Mouse (Mus musculus) kidney, embryonic 16.5 days (tissue): ENCODE measurements at regions not wholly inside any gene's neighbourhood (a gene's known extent, or its start where the extent isn't known, plus 50 kb on each side); places are given as distances from the start of the nearest gene placed in this dataset.

Experiments used
- ATAC-seq: fragments of 200-750 bp; cut with Nextera tagmentation; 2 replicates; pipeline ENCODE4 v1.8.0; 2017; ENCODE audit warnings: moderate TSS enrichment; ENCODE audit not compliant: low FRiP score, low TSS enrichment
- H3K27ac ChIP-seq: fragments of 300-500 bp; sonication (generic); 2 replicates; pipeline ENCODE4 v1.5.1; 2014; ENCODE audit warnings: low read length
- H3K27me3 ChIP-seq: fragments of 300-500 bp; sonication (generic); 2 replicates; pipeline ENCODE4 v1.6.1; 2014; ENCODE audit warnings: low read length, control low read depth, mixed read lengths; ENCODE audit not compliant: insufficient read depth
- H3K36me3 ChIP-seq: fragments of 300-500 bp; sonication (generic); 2 replicates; pipeline ENCODE4 v1.6.1; 2014; ENCODE audit warnings: low read length, control low read depth, mixed read lengths; ENCODE audit not compliant: insufficient read depth
- H3K4me1 ChIP-seq: fragments of 300-500 bp; sonication (generic); 2 replicates; pipeline ENCODE4 v1.6.1; 2014; ENCODE audit warnings: low read length, control low read depth, mixed read lengths; ENCODE audit not compliant: insufficient read depth
- H3K4me2 ChIP-seq: fragments of 300-500 bp; sonication (generic); replicated peaks from 2 replicates; pipeline ENCODE4 v1.6.1; 2014; ENCODE audit warnings: low read depth, low read length
- H3K4me3 ChIP-seq: fragments of 300-500 bp; sonication (generic); 2 replicates; pipeline ENCODE4 v1.5.1; 2014; ENCODE audit warnings: mild to moderate bottlenecking, low read length
- H3K9ac ChIP-seq: fragments of 300-500 bp; sonication (generic); replicated peaks from 2 replicates; pipeline ENCODE4 v1.6.1; 2014; ENCODE audit warnings: low read length
- H3K9me3 ChIP-seq: fragments of 300-500 bp; sonication (generic); 2 replicates; pipeline ENCODE4 v1.6.1; 2016; ENCODE audit warnings: low read length, control low read depth
- WGBS: fragments of 180-500 bp; shearing (Covaris S2); extraction: QIAGEN DNeasy Blood & Tissue Kit; methylation state at CpG from one replicate; pipeline ENCODE4 v1.1.7; 2014; 5-methylcytosine and 5-hydroxymethylcytosine counted together

DNA sequence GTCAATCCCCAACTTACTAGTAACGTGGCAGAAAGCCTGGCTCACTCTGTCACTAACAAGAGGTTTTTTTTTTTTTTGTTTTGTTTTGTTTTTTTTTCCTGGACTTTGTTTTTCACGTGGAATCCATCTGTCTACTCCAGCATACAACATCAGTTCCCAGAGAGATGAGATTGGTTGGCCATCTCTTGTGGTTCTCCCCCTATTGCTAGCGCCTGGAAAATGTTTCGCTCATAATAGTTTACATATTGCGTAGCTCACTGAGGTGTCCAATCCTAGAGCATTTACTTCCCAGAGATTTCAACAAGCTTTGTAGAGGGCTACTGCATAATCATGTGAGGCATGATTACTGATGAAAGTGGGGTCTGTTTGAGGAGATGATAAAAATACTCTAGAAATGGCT lies 360.1 kb downstream of the Gsdmc2 start:
- Histone ChIP-seq H3K4me2 (peak overlapping the region; percentile 13; the same call in 1 of the 2 replicates), H3K27ac (peak overlapping the region; percentile 63), H3K4me1 (peaks cover 14% of the 10 kb centered on the region), H3K27me3 (no peaks in the 10 kb centered on the region), H3K9me3 (no peaks in the 10 kb centered on the region), H3K9ac (no peak overlapping the region), H3K36me3 (no peaks in the 10 kb centered on the region), H3K4me3 (no peak overlapping the region)
- 72% methylated on average over 5 of the region's 5 CpGs for WGBS
- 0 out of 2 replicates have a peak, but pooled peaks have one; percentile 6 for ATAC-seq

DNA sequence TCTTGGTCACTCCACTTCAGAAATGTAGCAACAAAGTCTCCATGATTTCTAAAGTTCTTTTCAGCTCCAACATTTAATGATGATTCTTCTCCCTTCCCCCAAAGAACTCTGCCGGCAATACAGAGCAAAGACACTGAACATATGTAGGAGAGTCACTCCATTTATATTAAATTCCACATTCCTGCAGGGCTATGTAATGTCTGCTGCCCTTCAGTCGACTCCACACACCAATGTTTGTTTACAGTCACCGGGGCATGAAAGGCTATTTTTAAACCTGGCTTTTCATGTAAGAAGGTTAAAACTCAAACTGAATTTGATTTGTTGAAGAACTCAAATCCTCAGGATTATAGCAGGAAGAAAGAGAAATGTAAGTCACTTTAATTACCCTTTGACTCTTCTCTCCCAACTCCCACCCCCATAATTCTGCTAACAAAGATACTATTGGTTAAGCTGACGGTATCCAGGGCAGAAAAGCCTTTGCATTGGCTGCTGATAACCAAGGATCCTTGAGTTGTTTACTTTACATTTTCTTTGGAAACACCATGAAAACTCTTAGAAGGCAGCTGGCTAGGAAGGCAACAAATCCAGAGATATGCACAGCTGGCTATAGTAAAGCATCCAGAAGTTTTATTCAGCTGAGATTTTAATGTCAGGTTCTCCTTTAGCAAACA lies 360.6 kb downstream of the Gsdmc2 start:
- no peaks in the 10 kb centered on the region for H3K9me3 ChIP-seq
- H3K9ac ChIP-seq = no peak overlapping the region
- 4% methylated on average over 4 of the region's 4 CpGs for WGBS
- H3K4me1 ChIP-seq = peaks cover 14% of the 10 kb centered on the region
- peak; percentile 96 for ATAC-seq
- H3K27me3 ChIP-seq = no peaks in the 10 kb centered on the region
- H3K4me2 ChIP-seq = peak overlapping the region; percentile 13; the same call in 1 of the 2 replicates
- H3K36me3 ChIP-seq = no peaks in the 10 kb centered on the region
- H3K27ac ChIP-seq = peak overlapping the region; percentile 63
- H3K4me3 ChIP-seq = no peak overlapping the region

DNA sequence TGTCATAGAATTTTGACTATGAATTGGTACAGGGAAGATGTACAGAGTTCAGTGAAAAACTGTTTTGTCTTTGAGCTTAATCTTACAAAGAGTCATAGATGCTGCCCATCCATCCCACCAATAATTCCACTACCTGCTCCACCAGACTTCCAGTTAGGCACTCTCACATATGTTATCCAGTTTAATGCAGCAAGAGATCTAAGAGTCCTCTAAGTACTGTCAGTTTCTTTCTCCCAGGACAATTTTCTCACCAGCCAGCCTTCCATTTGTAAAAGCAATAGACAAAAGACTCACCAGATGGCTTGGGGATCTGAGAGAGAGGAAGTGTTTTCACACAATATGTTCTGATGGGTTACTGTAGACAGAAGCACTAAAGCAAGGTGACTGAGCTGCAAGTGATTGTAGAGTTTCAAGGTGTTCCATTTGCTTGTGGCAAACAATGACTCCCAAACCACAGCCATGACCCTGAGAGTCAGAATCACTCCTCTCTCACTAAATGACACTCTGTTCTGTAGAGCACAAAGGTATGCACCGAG lies 365.6 kb downstream of the Gsdmc2 start:
- H3K4me3 ChIP-seq = no peak overlapping the region
- no peaks in the 10 kb centered on the region for H3K9me3 ChIP-seq
- H3K4me1 ChIP-seq = peaks cover 6% of the 10 kb centered on the region
- no peak overlapping the region for H3K9ac ChIP-seq
- 72% methylated on average over 1 of the region's 1 CpGs for WGBS
- H3K4me2 ChIP-seq = no peak overlapping the region
- H3K36me3 ChIP-seq = no peaks in the 10 kb centered on the region
- no peak overlapping the region for H3K27ac ChIP-seq
- H3K27me3 ChIP-seq = no peaks in the 10 kb centered on the region
- ATAC-seq = no peak

DNA sequence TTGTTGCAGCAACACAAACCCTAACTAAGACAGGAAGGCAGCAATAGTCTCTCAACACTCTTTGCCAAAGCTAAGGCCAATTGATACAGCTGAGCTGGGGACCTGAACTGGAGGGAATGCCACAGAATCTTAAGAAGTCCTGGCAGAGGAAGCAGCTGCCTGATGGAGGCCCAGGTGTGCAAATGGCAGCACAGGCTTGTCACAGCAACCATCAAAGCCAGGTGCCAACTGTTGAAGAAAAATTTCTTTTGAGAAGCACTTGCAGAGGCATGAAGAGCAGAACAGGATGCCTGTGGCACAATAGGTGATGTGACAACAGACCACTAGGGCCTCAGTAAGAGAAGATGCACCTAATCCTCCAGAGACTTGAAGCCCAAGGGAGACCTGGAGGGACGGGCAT lies 378.1 kb downstream of the Gsdmc2 start:
- 64% methylated on average over 1 of the region's 1 CpGs for WGBS
- H3K9ac ChIP-seq = no peak overlapping the region
- no peaks in the 10 kb centered on the region for H3K27me3 ChIP-seq
- H3K4me2 ChIP-seq = no peak overlapping the region
- peaks cover 2% of the 10 kb centered on the region; the same call in 1 of the 2 replicates for H3K9me3 ChIP-seq
- H3K36me3 ChIP-seq = no peaks in the 10 kb centered on the region
- no peak overlapping the region for H3K27ac ChIP-seq
- no peak for ATAC-seq
- no peak overlapping the region for H3K4me3 ChIP-seq
- H3K4me1 ChIP-seq = no peaks in the 10 kb centered on the region

DNA sequence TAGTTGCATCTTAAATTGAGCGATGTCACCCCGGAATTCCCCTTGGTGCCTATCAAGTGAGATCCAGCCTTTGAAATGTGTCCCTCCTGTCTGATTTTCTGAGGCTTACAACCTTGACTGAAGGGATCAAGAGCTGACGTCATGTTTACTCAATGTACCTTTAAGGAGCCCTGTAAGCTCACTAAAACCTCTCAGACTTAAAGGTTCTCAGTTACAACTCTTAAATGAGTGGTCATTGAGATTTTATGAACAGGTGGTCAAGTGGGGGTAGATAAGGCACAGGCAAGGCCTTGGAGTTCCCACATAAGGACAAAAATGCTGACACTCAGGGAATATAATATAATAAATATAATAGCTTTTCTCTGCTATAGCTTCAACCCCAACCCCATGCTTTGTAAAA lies 392.4 kb downstream of the Gsdmc2 start:
- H3K4me2 ChIP-seq = no peak overlapping the region
- no peaks in the 10 kb centered on the region for H3K27me3 ChIP-seq
- H3K36me3 ChIP-seq = no peaks in the 10 kb centered on the region
- no peak overlapping the region for H3K9ac ChIP-seq
- no peak overlapping the region for H3K4me3 ChIP-seq
- H3K4me1 ChIP-seq = no peaks in the 10 kb centered on the region
- 83% methylated on average over 3 of the region's 3 CpGs for WGBS
- ATAC-seq = no peak
- H3K27ac ChIP-seq = no peak overlapping the region
- H3K9me3 ChIP-seq = no peaks in the 10 kb centered on the region

DNA sequence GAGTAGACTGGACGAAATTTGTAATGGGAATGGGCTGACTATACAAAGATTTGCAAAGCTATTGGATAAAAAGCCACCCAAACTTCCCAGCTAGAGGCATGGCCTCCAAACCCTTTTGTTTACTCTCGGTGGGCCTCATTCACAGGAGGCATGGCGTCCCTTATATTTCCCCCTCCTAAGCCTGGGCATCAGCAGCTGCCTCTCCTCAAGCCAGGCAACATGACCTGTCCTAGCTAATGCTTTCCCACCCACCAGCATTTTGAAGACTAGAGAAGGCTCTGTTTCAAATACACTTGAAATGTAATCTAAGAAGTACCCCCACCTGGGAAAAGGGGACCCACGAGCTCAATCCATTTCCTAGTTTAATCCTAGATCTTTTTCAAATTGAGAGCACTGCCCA lies 398.7 kb downstream of the Gsdmc2 start:
- Histone ChIP-seq H3K36me3 (no peaks in the 10 kb centered on the region), H3K27ac (peak overlapping the region; percentile 24; the same call in 1 of the 2 replicates), H3K9ac (no peak overlapping the region), H3K4me1 (0 out of 2 replicates have a peak, but pooled peaks cover 6% of the 10 kb centered on the region), H3K27me3 (no peaks in the 10 kb centered on the region), H3K4me3 (no peak overlapping the region), H3K4me2 (no peak overlapping the region), H3K9me3 (no peaks in the 10 kb centered on the region)
- WGBS = 39% methylated on average over 4 of the region's 4 CpGs
- no peak for ATAC-seq

DNA sequence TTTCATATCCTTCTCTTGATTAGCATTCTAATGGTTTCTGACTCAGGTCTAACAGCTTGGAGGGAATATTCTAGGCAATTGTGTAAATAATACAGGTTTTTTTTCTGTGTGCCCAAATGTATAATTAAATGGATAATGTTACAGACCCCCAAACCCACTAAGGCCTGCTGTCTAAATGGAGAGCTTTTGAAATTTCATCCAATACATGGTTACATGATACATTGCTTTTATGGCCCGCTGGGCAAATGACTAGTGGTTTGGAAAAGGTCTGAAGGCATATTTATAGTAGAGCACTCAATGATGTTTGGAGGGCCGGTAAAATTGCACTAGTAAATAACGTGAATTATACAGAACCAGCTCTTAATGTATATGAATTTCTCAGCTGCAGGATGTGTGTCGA lies 400.0 kb downstream of the Gsdmc2 start:
- no peak overlapping the region for H3K4me2 ChIP-seq
- 0 out of 2 replicates have a peak, but pooled peaks have one; percentile 33 for ATAC-seq
- H3K4me3 ChIP-seq = no peak overlapping the region
- H3K4me1 ChIP-seq = 0 out of 2 replicates have a peak, but pooled peaks cover 6% of the 10 kb centered on the region
- H3K27ac ChIP-seq = no peak overlapping the region
- no peak overlapping the region for H3K9ac ChIP-seq
- no peaks in the 10 kb centered on the region for H3K9me3 ChIP-seq
- WGBS = 36% methylated on average over 4 of the region's 4 CpGs
- H3K27me3 ChIP-seq = no peaks in the 10 kb centered on the region
- no peaks in the 10 kb centered on the region for H3K36me3 ChIP-seq

DNA sequence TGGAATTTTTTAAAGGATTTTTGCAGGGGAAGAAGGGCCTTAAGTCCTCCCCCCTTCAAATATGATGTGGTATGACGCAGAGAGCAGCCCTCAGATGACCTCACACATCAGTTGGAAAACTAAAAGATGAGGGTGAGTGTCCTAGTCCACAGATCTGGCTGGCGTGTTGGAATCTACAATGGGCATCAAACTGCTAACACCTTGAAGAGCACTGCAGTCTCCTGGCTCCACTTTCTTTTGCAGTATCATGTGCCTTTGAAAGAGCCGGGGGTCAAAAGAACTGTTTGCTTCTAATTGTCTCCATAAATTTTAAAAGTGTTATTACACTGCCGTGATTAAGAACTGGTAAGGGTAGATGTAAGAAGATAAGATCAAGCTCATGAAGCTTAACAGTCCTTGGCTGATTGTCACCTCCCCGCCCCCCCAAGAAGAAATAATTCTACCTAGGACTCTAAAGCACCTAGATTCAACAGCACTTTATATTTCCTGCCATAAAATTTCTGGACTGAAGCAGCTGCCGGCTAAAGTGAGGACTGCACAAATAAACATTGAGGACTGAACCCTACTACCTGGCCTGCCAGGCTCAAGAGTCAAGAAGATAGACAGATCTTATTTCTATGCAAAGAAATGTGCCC lies 402.7 kb downstream of the Gsdmc2 start:
- ATAC-seq = peak; percentile 93
- 0 out of 2 replicates have a peak, but pooled peaks cover 6% of the 10 kb centered on the region for H3K4me1 ChIP-seq
- H3K4me3 ChIP-seq = no peak overlapping the region
- no peaks in the 10 kb centered on the region for H3K9me3 ChIP-seq
- no peaks in the 10 kb centered on the region for H3K36me3 ChIP-seq
- 28% methylated on average over 6 of the region's 6 CpGs for WGBS
- no peaks in the 10 kb centered on the region for H3K27me3 ChIP-seq
- H3K4me2 ChIP-seq = no peak overlapping the region
- peak overlapping the region; percentile 36; the same call in 1 of the 2 replicates for H3K27ac ChIP-seq
- no peak overlapping the region for H3K9ac ChIP-seq

DNA sequence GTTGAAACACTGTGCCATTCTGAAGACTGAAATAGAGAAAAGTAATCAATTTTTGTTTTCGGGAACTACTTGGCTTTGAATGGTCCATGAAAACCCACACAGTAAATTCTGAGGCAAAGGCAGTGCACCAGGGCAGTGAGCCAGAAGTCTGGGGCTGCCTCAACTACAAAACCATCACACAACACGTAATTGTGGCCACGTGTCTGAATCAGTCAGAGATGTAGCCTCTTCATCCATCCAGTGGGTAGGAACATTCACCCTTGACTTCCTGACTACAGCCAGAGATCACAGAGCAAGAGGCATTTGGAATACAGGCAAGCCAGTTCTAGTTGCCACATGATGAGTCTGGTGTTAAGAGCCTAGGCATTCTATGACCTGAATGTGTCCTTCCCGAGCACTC lies 432.3 kb downstream of the Gsdmc2 start:
- Histone ChIP-seq H3K4me3 (no peak overlapping the region), H3K27me3 (no peaks in the 10 kb centered on the region), H3K9me3 (no peaks in the 10 kb centered on the region), H3K4me1 (no peaks in the 10 kb centered on the region), H3K9ac (no peak overlapping the region), H3K27ac (no peak overlapping the region), H3K4me2 (no peak overlapping the region), H3K36me3 (no peaks in the 10 kb centered on the region)
- no peak for ATAC-seq
- WGBS = 85% methylated on average over 4 of the region's 4 CpGs

DNA sequence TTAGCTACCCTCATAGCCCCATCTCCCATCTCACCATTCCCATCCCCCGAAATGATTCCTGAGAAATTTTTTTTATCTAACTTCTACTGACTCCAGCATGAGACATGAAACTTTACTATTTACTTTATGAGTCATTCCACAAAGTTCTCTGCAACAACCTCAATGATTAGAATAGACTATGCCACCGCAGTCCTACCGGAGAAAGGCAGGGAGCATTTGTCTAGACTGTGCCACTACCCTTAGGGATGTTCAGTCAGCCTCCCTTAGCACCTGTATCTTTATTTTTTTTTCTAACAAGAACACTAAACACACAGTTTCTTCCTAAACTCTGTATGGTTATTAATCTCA lies 433.2 kb downstream of the Gsdmc2 start:
- Histone ChIP-seq H3K27me3 (no peaks in the 10 kb centered on the region), H3K9me3 (no peaks in the 10 kb centered on the region), H3K9ac (no peak overlapping the region), H3K4me2 (no peak overlapping the region), H3K27ac (peak overlapping the region; percentile 52; the same call in 1 of the 2 replicates), H3K36me3 (no peaks in the 10 kb centered on the region), H3K4me1 (no peaks in the 10 kb centered on the region), H3K4me3 (no peak overlapping the region)
- 62% methylated on average over 3 of the region's 3 CpGs for WGBS
- peak; percentile 82; the same call in 1 of the 2 replicates for ATAC-seq
